Mouse (Mus musculus): ENCODE results near the gene Pip5k1b. TPM values are rescaled to one million over a fixed set of nuclear protein-coding genes. Genes with fewer than 3 reads are reported as not detected.

Gene Pip5k1b
- total RNA-seq, 2 experiments from 2014 or later = 24.1 to 25.8 TPM

- no peak for DNase-seq (ENCODE audit: low spot score in 2 of 2)
Observed at GRCm38 (mm10) chr19:24543386-24544350, 12.0 kb downstream of the Pip5k1b start.

GRCm38 (mm10) chr19:24542293-24542675 is 13.4 kb downstream of the Pip5k1b start:
- DNase-seq (ENCODE audit: low spot score in 2 of 2) = no peak

- no peak for DNase-seq (ENCODE audit: low spot score in 2 of 2)
Observed at GRCm38 (mm10) chr19:24541669-24542292, 13.9 kb downstream of the Pip5k1b start.

- no peak for DNase-seq (ENCODE audit: low spot score in 2 of 2)
Observed at GRCm38 (mm10) chr19:24540952-24541668, 14.6 kb downstream of the Pip5k1b start.

- no peak for DNase-seq (ENCODE audit: low spot score in 2 of 2)
Observed at GRCm38 (mm10) chr19:24539041-24539440, 16.6 kb downstream of the Pip5k1b start.

GRCm38 (mm10) chr19:24538181-24538580 is 17.5 kb downstream of the Pip5k1b start:
- DNase-seq (ENCODE audit: low spot score in 2 of 2) = no peak

GRCm38 (mm10) chr19:24537691-24538090 is 18.0 kb downstream of the Pip5k1b start:
- no peak for DNase-seq (ENCODE audit: low spot score in 2 of 2)

GRCm38 (mm10) chr19:24536920-24537319 is 18.8 kb downstream of the Pip5k1b start:
- no peak for DNase-seq (ENCODE audit: low spot score in 2 of 2)

GRCm38 (mm10) chr19:24536280-24536679 is 19.4 kb downstream of the Pip5k1b start:
- DNase-seq (ENCODE audit: low spot score in 2 of 2) = no peak

GRCm38 (mm10) chr19:24535161-24535560 is 20.5 kb downstream of the Pip5k1b start:
- DNase-seq (ENCODE audit: low spot score in 2 of 2) = no peak

GRCm38 (mm10) chr19:24534733-24535132 is 20.9 kb downstream of the Pip5k1b start:
- DNase-seq (ENCODE audit: low spot score in 2 of 2) = no peak

- no peak for DNase-seq (ENCODE audit: low spot score in 2 of 2)
Observed at GRCm38 (mm10) chr19:24528910-24529561, 26.6 kb downstream of the Pip5k1b start.

- no peak for DNase-seq (ENCODE audit: low spot score in 2 of 2)
Observed at GRCm38 (mm10) chr19:24528129-24528730, 27.4 kb downstream of the Pip5k1b start.

GRCm38 (mm10) chr19:24527613-24527948 is 28.1 kb downstream of the Pip5k1b start:
- DNase-seq (ENCODE audit: low spot score in 2 of 2) = no peak

- peak in 1 of 2 experiments; percentile 14 for DNase-seq (ENCODE audit: low spot score in 2 of 2)
Observed at GRCm38 (mm10) chr19:24526731-24527612, 28.7 kb downstream of the Pip5k1b start.

- DNase-seq (ENCODE audit: low spot score in 2 of 2) = peak; percentile 72 to 80
Observed at GRCm38 (mm10) chr19:24523476-24524313, 32.0 kb downstream of the Pip5k1b start.

GRCm38 (mm10) chr19:24521997-24522396 is 33.7 kb downstream of the Pip5k1b start:
- DNase-seq (ENCODE audit: low spot score in 2 of 2) = no peak

GRCm38 (mm10) chr19:24521146-24521545 is 34.5 kb downstream of the Pip5k1b start:
- DNase-seq (ENCODE audit: low spot score in 2 of 2) = no peak

Data from left cerebral cortex, adult 18-20 months (tissue).